Mouse (Mus musculus): ENCODE results near the gene Dnah2.

GRCm38 (mm10) chr11:69426246-69426645, 122.7 kb downstream of the Dnah2 start:
- TF ChIP-seq CTCF (IDR thresholded peaks at IDR 0.05; ENCODE audit: extremely low read depth, insufficient read length, insufficient replicate concordance, low read depth, low read length) (no peak), POLR2A (IDR thresholded peaks at IDR 0.05; ENCODE audit: low read depth, low read length) (no peak)
